Mouse (Mus musculus): ENCODE measurements at regions not wholly inside any gene's neighbourhood (a gene's known extent, or its start where the extent isn't known, plus 50 kb on each side); places are given as distances from the start of the nearest gene placed in this dataset.

DNA sequence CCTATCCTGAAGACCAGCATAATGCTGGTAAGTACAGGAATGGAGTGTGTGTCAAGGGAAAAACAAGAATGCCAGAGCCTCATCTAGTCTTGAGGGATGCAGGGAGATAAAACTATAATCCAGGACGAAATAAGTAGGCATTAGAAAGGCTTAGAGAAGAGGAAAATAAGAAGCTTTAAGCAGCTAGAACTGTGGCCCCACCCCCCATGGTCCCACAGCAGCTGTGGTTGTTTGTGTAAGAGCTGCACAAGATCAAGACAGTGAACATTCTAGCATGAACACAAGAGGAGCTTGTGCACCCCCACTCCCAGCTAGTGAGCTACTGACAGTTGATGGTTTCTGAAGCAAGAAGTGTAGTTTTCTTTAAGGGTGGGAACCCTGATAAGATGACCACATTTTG is 315.9 kb downstream of the Tmem135 start:
- no peak for DNase-seq (ENCODE audit: extremely low spot score in 1 of 2, low spot score in 1 of 2)

DNA sequence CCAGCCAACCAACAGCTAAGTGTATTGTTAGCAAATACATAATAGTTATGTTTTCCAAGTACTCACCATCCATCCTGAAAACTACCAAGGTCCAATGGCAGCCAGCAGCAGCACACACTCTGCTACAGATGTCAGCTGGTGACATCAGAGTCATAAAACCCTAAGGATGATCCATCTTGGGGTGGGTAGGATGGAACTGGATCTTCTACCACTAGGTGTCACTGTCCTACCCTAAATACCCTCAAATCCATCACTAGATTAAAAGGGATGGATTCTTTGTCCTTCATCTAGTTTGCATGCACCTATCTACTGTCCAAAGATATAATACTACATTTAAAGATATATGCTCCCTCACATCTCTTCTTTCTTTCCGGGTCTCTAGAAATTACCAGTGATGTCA is 317.7 kb downstream of the Tmem135 start:
- peak; percentile 1 to 73 for DNase-seq (ENCODE audit: extremely low spot score in 1 of 2, low spot score in 1 of 2)

DNA sequence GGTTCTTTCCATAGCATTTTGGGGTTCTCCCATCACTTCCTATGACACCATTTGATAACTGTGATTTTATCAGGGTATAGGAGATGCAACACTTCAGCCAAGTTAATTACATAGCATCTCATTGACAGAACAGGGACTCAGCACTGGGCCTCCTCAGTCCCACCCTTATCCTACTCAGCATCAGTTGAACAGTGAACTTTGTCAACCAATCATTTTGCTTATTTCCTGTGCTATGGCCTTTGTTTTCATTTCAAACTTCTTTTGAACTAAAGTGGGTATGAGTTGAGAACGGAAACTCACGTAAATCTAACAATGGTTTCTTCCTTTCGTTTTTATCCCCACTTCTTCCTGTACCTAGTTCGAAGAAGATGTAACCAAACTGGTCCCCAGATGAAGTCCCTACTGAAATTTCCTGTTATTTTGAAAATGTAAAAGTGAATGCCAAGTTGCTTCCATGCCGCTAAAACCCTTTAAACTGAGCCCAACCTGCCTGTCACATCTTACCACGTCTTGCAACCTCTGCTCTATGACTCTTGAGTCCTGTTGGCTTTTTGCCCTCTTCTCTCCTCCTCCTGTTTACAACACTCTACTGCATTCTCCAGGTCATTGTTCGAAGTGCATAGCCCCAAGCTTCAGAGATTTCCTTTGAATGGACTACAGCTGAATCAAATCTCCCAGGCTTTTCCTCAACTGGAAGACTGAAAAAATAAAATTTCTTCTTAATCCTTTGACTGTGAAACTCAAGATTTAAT is 329.9 kb downstream of the Tmem135 start:
- no peak for DNase-seq (ENCODE audit: extremely low spot score in 1 of 2, low spot score in 1 of 2)

- DNase-seq (ENCODE audit: extremely low spot score in 1 of 2, low spot score in 1 of 2), result no peak
These were observed 334.0 kb downstream of the Tmem135 start for GRCm38 (mm10) chr7:89070030-89070429.

DNA sequence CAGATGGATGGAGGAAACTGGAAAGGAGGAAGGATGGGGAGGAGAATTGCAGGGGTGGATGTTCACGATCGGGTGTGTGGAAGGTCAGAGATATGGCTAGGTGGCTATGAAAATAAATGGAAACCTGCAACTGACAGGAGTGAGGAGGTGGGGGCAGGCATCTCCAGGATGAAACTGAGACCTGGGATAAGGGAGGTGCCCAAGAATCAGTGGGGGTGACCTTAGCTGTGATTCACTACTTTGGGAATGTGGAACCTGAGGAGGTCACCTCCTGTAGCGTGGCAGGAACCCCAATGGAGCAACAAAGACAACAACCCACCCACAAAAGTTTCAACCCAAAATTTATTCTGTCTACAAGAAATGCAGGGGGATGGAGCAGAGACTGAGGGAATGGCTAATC is 339.6 kb downstream of the Tmem135 start:
- DNase-seq (ENCODE audit: extremely low spot score in 1 of 2, low spot score in 1 of 2), result no peak

GRCm38 (mm10) chr7:89063630-89064029 is 340.4 kb downstream of the Tmem135 start:
- no peak for DNase-seq (ENCODE audit: extremely low spot score in 1 of 2, low spot score in 1 of 2)

DNA sequence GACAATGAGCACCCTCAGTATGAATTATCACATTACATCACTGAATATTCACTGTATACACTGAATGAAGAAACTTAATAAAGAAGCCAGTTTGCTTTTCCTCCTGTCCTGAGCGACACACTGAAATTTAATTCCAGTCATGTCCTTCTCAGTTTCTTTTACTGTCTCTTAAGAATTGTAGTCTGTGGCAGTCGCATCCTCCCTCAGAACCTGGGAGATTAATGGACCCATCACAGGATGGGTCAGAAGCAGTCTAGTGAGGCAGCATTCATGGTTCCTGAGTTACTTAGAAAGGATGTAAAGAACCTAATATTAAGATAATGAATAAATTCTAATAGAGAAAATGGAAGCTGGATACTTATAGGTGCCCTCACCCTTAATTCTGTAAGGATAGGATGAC is 349.5 kb downstream of the Tmem135 start:
- DNase-seq (ENCODE audit: extremely low spot score in 1 of 2, low spot score in 1 of 2), result no peak

- peak; percentile 20 to 28 for DNase-seq (ENCODE audit: extremely low spot score in 1 of 2, low spot score in 1 of 2)
These were observed 352.8 kb downstream of the Tmem135 start for GRCm38 (mm10) chr7:89051240-89051639.

- no peak for DNase-seq (ENCODE audit: extremely low spot score in 1 of 2, low spot score in 1 of 2)
These were observed 357.4 kb downstream of the Tmem135 start for GRCm38 (mm10) chr7:89046405-89047217.

- peak in 1 of 2 experiments; percentile 49 for DNase-seq (ENCODE audit: extremely low spot score in 1 of 2, low spot score in 1 of 2)
These were observed 361.0 kb downstream of the Tmem135 start for GRCm38 (mm10) chr7:89042977-89043376.

DNA sequence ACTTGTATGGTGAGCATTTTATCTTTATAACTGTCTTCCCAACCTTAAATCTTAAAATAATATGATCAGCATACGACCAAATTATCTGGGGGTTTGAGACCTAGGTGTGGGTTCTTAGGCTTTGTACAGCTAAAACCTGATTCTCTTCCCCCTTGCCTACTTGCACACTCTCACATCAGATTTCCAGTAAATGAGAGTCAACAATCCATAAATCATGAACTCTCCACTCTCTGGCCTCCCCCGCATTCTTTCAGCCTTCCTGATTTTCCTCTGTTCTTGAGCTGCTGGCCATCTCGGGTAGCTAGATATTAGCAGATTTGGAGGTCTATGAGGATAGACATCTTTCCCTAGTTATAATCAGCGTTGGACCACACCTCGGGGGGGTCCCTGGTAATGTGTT is 362.7 kb downstream of the Tmem135 start:
- no peak for DNase-seq (ENCODE audit: extremely low spot score in 1 of 2, low spot score in 1 of 2)

DNA sequence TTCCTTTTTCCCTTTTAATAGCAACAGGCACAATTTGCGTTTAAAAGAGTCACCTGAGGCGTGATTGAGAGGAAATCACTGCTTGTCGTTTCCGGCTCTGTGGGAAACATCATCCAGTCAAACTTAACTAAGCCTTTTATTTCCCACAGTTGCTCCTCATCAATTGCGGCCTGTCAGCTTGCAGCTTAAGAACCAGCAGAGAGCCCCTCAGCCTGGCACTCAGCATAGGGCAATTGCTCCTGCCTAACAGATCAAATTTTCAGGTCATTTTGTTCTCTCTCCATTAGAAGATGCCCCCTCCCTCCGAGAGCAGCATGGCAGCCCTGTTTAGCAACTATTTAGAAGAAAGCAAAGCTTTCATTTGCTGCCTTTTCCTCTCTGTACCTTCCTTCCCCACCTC is 363.9 kb downstream of the Tmem135 start:
- no peak for DNase-seq (ENCODE audit: extremely low spot score in 1 of 2, low spot score in 1 of 2)

- no peak for DNase-seq (ENCODE audit: extremely low spot score in 1 of 2, low spot score in 1 of 2)
These were observed 368.7 kb downstream of the Tmem135 start for GRCm38 (mm10) chr7:89035138-89035996.

- no peak for DNase-seq (ENCODE audit: extremely low spot score in 1 of 2, low spot score in 1 of 2)
These were observed 380.6 kb downstream of the Tmem135 start for GRCm38 (mm10) chr7:89023230-89024030.

- no peak for DNase-seq (ENCODE audit: extremely low spot score in 1 of 2, low spot score in 1 of 2)
These were observed 405.1 kb downstream of the Tmem135 start for GRCm38 (mm10) chr7:88998815-88999392.

DNA sequence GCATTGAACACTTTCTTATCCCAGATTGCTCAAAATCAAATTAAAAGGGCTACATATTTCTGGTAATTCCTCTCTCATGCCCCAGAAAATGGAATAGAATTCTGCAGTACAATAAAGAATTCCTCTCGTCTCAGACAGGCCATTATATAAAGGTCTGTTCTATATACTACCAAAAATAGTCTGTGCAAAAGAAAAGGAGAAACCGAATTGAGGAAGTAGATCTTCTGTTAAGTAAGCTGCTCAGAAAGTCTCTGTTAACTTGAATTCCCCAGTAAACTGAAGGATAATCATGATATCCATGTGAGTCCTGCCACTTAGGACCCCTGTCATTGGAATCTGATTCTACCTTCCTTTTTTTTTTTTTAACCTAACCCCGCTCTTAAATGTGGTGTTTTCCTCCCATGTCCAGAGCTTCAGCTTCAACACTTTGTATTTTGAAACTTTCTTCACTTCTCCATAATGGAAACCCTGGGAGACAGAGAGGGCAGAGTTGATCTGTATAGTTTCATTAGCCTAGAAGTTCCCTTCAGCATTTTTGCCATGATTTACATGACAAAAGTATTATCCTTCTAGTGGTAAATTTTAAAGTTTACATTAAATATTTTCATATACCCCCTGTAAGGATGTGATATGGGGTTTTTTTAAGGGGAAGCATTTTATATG is 406.1 kb downstream of the Tmem135 start:
- no peak for DNase-seq (ENCODE audit: extremely low spot score in 1 of 2, low spot score in 1 of 2)

DNA sequence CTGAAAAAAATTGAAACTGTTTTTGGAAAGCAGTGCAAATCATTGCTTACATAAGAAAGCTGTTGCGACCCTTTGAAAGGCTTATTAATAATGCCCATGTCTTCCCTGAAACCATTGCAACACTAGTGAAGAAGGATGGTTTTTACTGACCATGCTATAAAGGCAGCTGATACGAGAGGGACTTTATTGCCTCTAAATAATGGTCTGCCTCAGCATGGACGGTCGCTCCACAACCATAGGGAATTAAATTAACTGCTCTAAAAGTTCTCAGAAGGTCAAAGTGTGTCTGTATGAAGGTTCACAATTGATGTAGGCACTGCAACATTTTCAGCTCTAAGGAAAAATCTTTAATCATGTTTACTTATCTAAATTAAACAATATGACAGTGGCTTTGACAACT is 429.6 kb downstream of the Tmem135 start:
- no peak for DNase-seq (ENCODE audit: extremely low spot score in 1 of 2, low spot score in 1 of 2)

- no peak for DNase-seq (ENCODE audit: extremely low spot score in 1 of 2, low spot score in 1 of 2)
These were observed 443.2 kb downstream of the Tmem135 start for GRCm38 (mm10) chr7:88960841-88961240.

- DNase-seq (ENCODE audit: extremely low spot score in 1 of 2, low spot score in 1 of 2), result no peak
These were observed 443.8 kb downstream of the Tmem135 start for GRCm38 (mm10) chr7:88960190-88960589.
